Mouse (Mus musculus) heart, embryonic 12.5 days (tissue): ENCODE results near the gene Brat1. TPM values are rescaled to one million over a fixed set of nuclear protein-coding genes. Genes with fewer than 3 reads are reported as not detected.

Experiments
- polyA plus RNA-seq: library from polyadenylated mRNA; unstranded; fragments of >200 nt; fragmentation: Nextera tagmentation; extraction: Ambion mirVana; gene quantifications from 2 replicates; pipeline ENCODE4 v1.2.1, GENCODE M21; 2016

Gene Brat1
- polyA plus RNA-seq, 1 experiment from 2014 or later, result 15.5 TPM

Other genes with a start within 250 kb of the Brat1 start
- gene Chst12, start 199.5 kb upstream of the Brat1 start, polyA plus RNA-seq, result 22.5 TPM in 2 replicates
- gene Grifin, start 139.9 kb upstream of the Brat1 start, polyA plus RNA-seq, result 0.31 TPM in 1 of 2 replicates, not detected in the other
- gene Lfng, start 97.7 kb upstream of the Brat1 start, polyA plus RNA-seq, result 2.9 and 4.3 TPM in 2 replicates
- 36.3 and 38.0 TPM in 2 replicates for gene Ttyh3, start 56.0 kb upstream of the Brat1 start, polyA plus RNA-seq
- gene Iqce, start 2.6 kb upstream of the Brat1 start, polyA plus RNA-seq, result 12.4 and 15.7 TPM in 2 replicates
- gene Amz1, start 19.1 kb downstream of the Brat1 start, polyA plus RNA-seq, result 0.40 and 0.59 TPM in 2 replicates
- 48.5 and 50.6 TPM in 2 replicates for gene Gna12, start 125.4 kb downstream of the Brat1 start, polyA plus RNA-seq